In the genomic region with DNA sequence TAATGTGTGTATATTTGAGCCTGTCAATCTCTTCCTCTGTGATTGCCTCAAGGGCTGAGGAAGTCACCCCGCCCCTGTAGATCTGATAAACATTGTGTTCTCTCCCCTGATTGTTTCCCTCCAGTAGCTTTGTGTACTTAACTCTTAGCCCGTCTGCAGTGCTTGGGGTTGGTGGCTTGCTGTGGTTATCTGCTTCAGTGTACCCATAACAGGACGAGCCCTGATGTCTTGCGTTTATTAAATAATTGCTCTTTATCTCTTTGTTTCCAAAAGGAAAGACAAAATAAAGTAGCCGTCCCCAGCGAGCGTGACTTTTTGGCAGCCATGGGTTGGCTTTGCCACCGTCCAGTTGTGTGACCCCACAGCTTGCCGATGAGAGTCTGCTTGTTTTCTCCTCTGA, we compare ENCODE assay signal across 24 mouse cellular contexts. TPM values are rescaled to one million over a fixed set of nuclear protein-coding genes. Genes with fewer than 3 reads are reported as not detected.
DNase-seq lines count a peak whose midpoint lies in the region; ATAC-seq and TF ChIP-seq lines count a peak whose summit lies in the region.
"Had no signal": no experiment of that assay in that cellular context is flagged by ENCODE, and none has a peak within 500 bp of the region (broad histone marks: within the 10 kb centered on the region; RNA-seq: fewer than 3 reads in every experiment).

No protein-coding gene starts in this region.

- WGBS in midbrain, embryonic 12.5 days, result 81% methylated on average over 9 of the region's 9 CpGs
- 81% methylated on average over 9 of the region's 9 CpGs for WGBS in midbrain, embryonic 10.5 days
- WGBS in intestine, postnatal 0 days, result 29% methylated on average over 9 of the region's 9 CpGs

- ATAC-seq in midbrain, embryonic 12.5 days (ENCODE audit: low FRiP score, low read depth), result no peak
- ATAC-seq in intestine, postnatal 0 days, result no peak
- ATAC-seq: forebrain, embryonic 13.5 days; intestine, embryonic 15.5 days; Patski had no signal

- no peaks in the 10 kb centered on the region for H3K9me3 ChIP-seq in midbrain, embryonic 12.5 days
- H3K9me3 ChIP-seq in midbrain, embryonic 10.5 days (replicated peaks), result no peaks in the 10 kb centered on the region
- H3K9me3 ChIP-seq in intestine, postnatal 0 days (ENCODE audit: control insufficient read depth), result no peaks in the 10 kb centered on the region
- H3K9me3 ChIP-seq: embryonic facial prominence, embryonic 13.5 days; forebrain, embryonic 13.5 days; heart, embryonic 15.5 days; hindbrain, embryonic 15.5 days; intestine, embryonic 15.5 days; limb, embryonic 15.5 days; liver, embryonic 15.5 days had no signal

- no peaks in the 10 kb centered on the region for H3K36me3 ChIP-seq in midbrain, embryonic 12.5 days
- H3K36me3 ChIP-seq in midbrain, embryonic 10.5 days, result no peaks in the 10 kb centered on the region
- H3K36me3 ChIP-seq in intestine, postnatal 0 days (ENCODE audit: control insufficient read depth, insufficient read depth), result no peaks in the 10 kb centered on the region
- H3K36me3 ChIP-seq: embryonic facial prominence, embryonic 13.5 days; heart, embryonic 15.5 days; hindbrain, embryonic 15.5 days; intestine, embryonic 15.5 days; limb, embryonic 15.5 days; liver, embryonic 15.5 days had no signal

- H3K27ac ChIP-seq in midbrain, embryonic 12.5 days (replicated peaks), result 0 out of 2 replicates have a peak overlapping the region, but pooled peaks have one; percentile 46
- H3K27ac ChIP-seq in midbrain, embryonic 10.5 days (replicated peaks), result no peak overlapping the region
- no peak overlapping the region for H3K27ac ChIP-seq in intestine, postnatal 0 days (ENCODE audit: low read depth, low read length)
- H3K27ac ChIP-seq: embryonic facial prominence, embryonic 13.5 days; forebrain, embryonic 13.5 days; heart, embryonic 15.5 days; intestine, embryonic 15.5 days; limb, embryonic 15.5 days; liver, embryonic 15.5 days had no signal

- peaks cover 20% of the 10 kb centered on the region for H3K4me1 ChIP-seq in midbrain, embryonic 12.5 days
- peaks cover 78% of the 10 kb centered on the region for H3K4me1 ChIP-seq in midbrain, embryonic 10.5 days
- no peaks in the 10 kb centered on the region for H3K4me1 ChIP-seq in intestine, postnatal 0 days (replicated peaks; ENCODE audit: control insufficient read depth, insufficient read depth, low read length)

- DNase-seq in midbrain, embryonic 10.5 days (ENCODE audit: low spot score), result no peak
- DNase-seq in urinary bladder, postnatal 14 days (ENCODE audit: low spot score), result peak; percentile 20
- DNase-seq in urinary bladder, adult 2 months (ENCODE audit: low spot score), result no peak
- peak; percentile 79 for DNase-seq in lung, postnatal 25 days (ENCODE audit: low spot score)
- DNase-seq in spleen, adult 12 weeks (ENCODE audit: low spot score), result no peak
- DNase-seq: cerebellum, adult 2 months; cerebellum, postnatal 25 days; embryo, embryonic 11 days; heart, postnatal 36 days; kidney, adult 9 months; kidney, postnatal 14 days; left cerebral cortex, postnatal 4 days; thymus, postnatal 36 days had no signal

- TF ChIP-seq CTCF in intestine, postnatal 0 days (IDR thresholded peaks at IDR 0.05; ENCODE audit: low read depth), result no peak

- H3K4me3 ChIP-seq in midbrain, embryonic 12.5 days, result no peak overlapping the region
- no peak overlapping the region for H3K4me3 ChIP-seq in midbrain, embryonic 10.5 days
- H3K4me3 ChIP-seq in intestine, postnatal 0 days (ENCODE audit: low read depth, low read length), result no peak overlapping the region
- H3K4me3 ChIP-seq: embryonic facial prominence, embryonic 13.5 days; erythroblast, embryonic 14.5 days; forebrain, embryonic 13.5 days; heart, embryonic 15.5 days; hindbrain, embryonic 15.5 days; intestine, embryonic 15.5 days; limb, embryonic 15.5 days; liver, embryonic 15.5 days had no signal

- H3K9ac ChIP-seq in midbrain, embryonic 12.5 days (replicated peaks), result no peak overlapping the region
- H3K9ac ChIP-seq in intestine, postnatal 0 days (ENCODE audit: low read depth, low read length), result no peak overlapping the region
- H3K9ac ChIP-seq: embryonic facial prominence, embryonic 13.5 days; forebrain, embryonic 13.5 days; heart, embryonic 15.5 days; hindbrain, embryonic 15.5 days; intestine, embryonic 15.5 days; limb, embryonic 15.5 days; liver, embryonic 15.5 days had no signal

- no peak overlapping the region for H3K4me2 ChIP-seq in midbrain, embryonic 12.5 days (replicated peaks)
- no peak overlapping the region for H3K4me2 ChIP-seq in intestine, postnatal 0 days (replicated peaks; ENCODE audit: low read depth)
- H3K4me2 ChIP-seq: embryonic facial prominence, embryonic 13.5 days; forebrain, embryonic 13.5 days; heart, embryonic 15.5 days; hindbrain, embryonic 15.5 days; intestine, embryonic 15.5 days; limb, embryonic 15.5 days; liver, embryonic 15.5 days had no signal

- H3K27me3 ChIP-seq in midbrain, embryonic 12.5 days, result peaks cover 5% of the 10 kb centered on the region
- no peaks in the 10 kb centered on the region for H3K27me3 ChIP-seq in midbrain, embryonic 10.5 days (ENCODE audit: low read depth, poor library complexity, severe bottlenecking)
- no peaks in the 10 kb centered on the region for H3K27me3 ChIP-seq in intestine, postnatal 0 days (replicated peaks; ENCODE audit: control insufficient read depth, insufficient read depth, low read length)
- H3K27me3 ChIP-seq: forebrain, embryonic 13.5 days; heart, embryonic 15.5 days had no signal

RNA-seq across cellular contexts. Expression of gene Tox2, which starts 30.7 kb away (rescaled TPM):
- 38.1 and 39.4 TPM in 2 replicates for polyA plus RNA-seq in midbrain, embryonic 12.5 days (2016; fragmentation: Nextera tagmentation; extraction: Ambion mirVana)
- 45.5 and 52.3 TPM in 2 replicates for polyA plus RNA-seq in midbrain, embryonic 10.5 days (2016; fragmentation: Nextera tagmentation; extraction: Ambion mirVana)
- polyA plus RNA-seq in urinary bladder, adult 2 months (2012; rRNA removed), result 4.5 and 6.1 TPM in 2 replicates
- 2.0 and 3.3 TPM in 2 replicates for polyA plus RNA-seq in intestine, postnatal 0 days (2015; fragmentation: Nextera tagmentation; extraction: Ambion mirVana)
- polyA plus RNA-seq: Patski had no signal

Comparison
In these comparisons a context has a peak if more than half of its experiments do, and no peak if none do; other contexts are left out.
1. DNase-seq: peak in urinary bladder, postnatal 14 days (single experiment) and lung, postnatal 25 days (single experiment); none in midbrain, embryonic 10.5 days (single experiment), urinary bladder, adult 2 months (single experiment) and spleen, adult 12 weeks (single experiment).